Mouse (Mus musculus) retina, postnatal 7 days (tissue): ENCODE results near the gene Pigl.

Experiments used
- DNase-seq: peaks from one replicate; pipeline ENCODE4 v3.0.0-alpha.2; 2012; ENCODE audit warnings: low read depth, low spot score

The Pigl gene

DNA sequence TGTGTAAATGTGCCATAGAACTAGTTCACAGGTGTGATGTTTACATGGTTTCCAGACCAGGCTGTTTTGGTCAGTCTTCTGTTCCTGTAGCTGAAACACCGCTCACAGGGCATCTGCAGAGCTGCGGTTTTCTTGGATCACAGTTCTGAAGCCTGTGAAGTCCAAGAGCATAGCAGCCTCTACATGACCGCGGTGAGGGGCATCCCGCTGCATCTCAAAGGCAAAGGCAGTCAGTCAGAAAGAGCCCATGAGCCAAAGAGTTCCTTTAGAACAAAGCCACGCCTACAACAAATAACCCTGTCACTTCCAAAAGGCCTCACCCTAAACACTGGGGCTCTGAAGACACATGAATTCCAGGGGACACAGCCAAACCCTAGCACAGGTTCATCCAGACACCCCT is 55.1 kb downstream of the Pigl start:
- DNase-seq: no peak

DNA sequence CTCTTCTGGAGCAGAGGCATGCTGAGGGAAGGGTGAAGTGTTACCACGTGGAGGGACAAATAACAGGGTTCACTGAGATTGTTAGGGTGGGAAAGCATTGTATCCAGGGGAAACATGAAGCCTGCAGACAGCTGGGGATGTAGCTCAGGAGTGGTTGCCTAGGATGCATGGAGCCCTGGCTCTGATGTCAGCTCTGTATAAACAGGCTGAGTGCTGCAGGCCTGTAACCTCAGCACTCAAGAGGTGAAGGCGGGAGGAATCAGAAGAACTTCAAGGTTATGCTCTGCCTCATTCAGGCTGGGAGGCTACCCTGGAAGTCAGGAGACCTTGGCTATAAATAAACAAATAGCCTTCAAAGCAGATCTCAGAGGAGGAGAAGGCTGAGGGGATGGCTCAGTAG is 60.7 kb downstream of the Pigl start:
- no peak for DNase-seq

DNA sequence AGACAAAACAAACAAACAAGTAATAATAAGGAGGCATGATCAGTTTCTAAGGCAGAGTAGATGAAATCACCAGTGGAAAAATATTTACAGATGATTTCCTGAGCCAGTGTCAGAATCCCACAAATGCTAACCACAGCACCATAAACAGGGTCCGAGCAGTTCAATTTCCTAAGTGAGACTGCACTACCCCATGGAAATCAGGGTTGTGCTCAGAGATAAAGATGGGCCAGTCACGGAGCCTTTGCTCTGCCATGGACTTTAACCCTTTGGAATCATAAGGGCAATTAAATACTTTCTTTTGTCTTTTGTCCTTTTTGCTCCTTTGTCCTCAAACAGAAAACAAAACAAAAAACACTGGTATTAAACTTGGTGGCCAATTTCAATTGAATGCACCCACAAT is 64.0 kb downstream of the Pigl start:
- DNase-seq: no peak

DNA sequence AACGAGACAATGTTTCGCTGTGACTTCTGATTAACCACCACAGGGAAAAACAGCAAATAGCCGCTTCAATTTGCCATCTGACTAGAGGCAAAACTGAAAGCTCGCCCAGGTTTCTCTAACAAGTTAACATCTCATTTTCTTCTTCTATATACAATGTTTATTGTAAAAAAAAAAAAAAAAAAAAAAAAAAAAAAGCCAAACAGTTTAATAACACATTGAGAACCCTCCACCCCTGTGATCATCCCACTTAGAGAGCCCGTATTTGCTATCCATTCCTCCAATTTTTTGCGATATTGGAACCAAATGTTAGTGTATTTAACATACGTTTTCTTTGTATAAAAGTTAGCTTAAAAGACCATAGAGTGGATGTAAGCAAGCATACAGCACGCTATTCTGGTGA is 78.8 kb downstream of the Pigl start:
- DNase-seq: no peak

DNA sequence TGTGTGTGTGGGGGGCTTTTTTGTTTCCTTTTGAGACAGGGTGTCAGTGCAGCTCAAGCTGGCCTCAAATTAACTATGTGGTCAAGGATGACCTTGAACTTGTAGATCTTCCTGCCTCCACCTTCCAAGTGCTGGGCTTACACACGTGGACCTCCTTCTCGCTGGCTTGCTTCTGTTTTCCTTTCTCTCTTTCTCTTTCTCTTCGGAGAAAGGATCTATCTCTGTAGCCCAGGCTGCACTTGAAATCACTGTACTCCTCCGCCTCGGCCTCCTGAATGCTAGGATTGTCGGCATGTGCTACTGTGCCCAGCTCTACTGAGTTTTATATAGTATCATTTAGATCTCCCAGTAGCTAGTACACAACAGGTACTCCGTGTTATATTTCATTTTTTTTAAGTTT is 79.3 kb downstream of the Pigl start:
- no peak for DNase-seq

DNA sequence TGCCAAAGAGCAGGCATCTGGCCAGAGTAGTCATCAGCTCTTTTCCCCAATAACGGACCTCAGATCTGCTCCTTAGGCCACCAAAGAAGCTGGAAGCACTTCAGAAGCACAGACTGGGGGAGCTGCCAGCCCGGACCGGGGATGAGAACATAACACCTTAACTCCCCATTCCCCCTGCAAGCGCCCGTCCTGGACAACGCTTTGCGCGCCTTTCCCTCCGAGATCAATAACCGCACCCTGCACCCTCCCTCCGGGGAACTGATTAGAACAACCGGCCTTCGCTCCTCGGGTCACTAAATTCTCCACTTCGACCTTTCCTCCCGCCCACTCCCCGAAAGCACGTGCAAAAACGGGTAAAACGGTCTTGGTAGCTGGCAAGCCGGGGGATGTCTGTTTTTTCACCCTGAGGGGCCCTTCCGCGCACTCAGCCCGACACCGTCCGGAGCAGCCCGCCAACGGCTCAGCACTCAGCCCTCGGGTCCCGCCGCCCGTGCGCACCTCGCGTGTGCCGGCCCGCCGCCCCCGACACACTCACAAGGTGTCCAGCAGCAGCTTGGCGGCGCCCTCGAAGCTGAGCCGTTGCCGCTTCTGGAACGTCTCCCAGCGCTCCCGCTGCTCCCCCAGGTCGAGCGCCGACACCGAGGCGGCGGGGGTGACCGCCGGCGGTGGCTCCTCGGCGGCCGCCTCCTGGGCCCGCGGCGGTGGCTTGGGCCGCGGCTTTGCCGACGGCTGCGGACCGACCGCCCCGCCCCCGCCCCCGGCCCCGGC is 80.2 kb downstream of the Pigl start:
- no peak for DNase-seq

DNA sequence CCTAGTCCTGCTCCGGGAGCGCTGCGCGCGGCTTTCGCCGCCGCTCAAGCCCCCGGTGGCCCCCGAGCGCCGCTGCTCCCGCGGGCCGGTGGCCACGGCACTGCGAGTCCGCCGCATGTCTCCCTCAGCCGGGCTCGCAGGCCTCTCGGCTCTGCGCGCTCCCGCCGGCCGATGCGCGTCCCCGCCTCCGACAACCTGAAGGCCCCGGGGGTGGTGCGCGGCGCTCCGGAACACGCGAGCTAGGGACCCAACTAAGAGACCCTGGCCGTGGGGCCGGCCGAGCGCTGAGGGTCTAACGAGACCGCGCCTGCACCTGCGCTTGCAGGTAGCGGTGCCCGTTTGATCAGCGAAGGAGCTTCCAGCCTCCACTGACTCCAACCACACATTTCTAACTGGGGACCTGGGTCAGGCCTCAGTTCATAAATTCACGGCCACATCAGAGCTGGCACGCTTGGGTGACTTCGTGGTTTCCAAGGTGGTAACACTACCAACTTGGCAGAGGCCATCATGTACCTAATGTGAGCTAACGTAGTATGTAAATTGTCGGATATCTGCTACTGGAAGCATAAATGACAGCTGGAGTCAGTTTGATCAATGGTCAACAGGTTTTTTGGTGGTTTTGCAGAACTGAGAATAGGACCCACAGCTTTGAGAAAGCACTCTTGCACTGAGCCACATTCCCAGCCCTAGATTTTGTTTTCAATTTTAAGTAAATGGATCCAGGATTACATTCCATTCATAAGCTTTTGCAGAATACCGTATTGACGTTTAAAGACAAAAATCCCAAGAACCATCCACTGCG is 81.0 kb downstream of the Pigl start, which contains the start of gene Cenpv:
Gene Cenpv (minus strand): TSS at position 173 of the 802 bp plus-strand sequence.
- DNase-seq: no peak

DNA sequence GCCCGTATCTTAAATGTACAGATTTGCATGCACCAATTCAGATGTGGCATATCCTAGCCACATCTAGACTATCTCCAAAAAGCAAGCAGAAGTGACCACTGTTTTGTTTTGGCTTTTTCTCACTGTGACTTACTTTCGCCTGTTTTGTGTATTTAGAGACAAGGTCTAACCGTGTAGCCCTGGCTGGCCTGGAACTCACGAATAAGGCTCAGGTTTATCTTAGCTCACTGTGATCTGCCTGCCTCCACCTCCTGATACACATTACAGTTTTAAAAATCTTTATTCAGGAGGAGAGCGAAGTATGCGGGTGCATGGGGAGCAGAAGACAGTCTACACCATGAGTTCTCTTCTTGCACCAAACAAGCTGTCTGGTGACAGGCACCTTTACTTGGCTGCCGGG is 81.9 kb downstream of the Pigl start:
- no peak for DNase-seq

DNA sequence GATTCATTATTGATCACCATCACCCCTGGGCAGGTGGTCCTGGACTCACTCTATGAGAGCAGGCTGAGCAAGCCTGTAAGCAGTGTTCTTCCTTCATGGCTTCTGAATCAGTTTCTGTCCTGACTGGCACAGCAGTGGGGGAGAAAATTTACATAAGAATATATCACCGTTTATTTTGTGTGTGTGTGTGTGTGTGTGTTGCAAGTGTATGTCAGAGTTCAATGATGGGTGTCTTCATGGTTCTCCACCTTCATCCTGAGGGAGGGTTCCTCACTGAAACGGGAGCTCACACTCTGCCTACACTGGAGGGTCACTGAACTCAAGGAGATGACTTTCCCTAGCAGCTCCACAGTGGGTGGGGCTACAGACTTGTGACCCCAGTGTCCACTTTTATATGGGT is 82.7 kb downstream of the Pigl start:
- DNase-seq: no peak

DNA sequence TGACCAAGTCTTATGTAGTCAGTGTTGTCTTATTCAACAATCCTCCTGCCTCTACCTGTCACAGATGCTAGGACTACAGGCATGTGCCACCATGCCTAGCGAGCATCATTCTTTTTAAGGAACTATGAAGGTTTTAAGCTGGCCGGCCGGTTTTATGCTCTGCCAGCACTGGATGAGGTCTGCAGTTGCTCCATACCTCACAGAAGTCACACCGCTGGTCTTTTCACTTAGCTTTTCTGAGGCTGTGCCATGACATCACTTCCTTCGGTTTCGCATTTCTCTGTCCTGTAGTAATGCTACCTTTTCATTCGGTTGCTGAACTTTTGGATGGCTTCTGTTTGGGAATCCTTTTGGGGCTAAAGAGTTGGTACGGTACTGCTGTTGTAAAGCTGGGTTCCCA is 83.3 kb downstream of the Pigl start:
- DNase-seq: no peak

DNA sequence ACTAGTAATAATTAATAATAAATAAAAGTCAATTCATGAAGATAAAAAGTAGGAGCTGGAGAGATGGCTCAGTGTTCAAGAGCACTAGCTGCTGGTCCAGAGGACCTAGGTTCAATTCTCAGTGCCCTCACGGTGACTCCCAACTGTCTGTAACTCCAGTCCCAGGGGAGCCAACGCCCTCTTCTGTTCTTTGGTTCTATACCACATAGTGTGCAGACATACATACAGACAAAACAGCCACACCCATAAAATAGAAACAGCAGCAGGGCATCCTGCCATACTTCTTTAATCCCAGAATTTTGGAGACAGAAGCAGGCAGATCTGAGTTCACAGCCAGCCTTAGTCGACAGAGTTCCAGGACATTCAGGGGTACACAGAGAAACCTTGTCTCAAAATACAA is 85.7 kb downstream of the Pigl start:
- no peak for DNase-seq

DNA sequence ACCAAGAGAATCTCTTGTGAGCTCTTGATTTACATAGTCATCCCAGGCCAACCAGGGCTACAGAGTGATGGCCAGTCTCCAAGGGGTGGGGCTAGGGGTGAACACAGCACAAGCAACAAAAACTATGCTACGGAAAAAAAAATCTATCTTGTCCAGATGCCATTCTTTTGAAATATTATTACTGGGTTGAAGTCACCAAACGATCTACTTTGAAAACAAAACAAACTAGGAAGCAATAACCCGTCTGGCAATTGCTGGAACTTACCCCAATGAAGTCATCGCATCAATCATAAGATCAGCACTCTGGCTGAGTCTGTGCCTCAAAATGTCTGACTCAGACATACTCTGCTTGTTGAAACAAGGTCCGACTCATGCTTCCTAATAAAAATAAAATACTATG is 91.5 kb downstream of the Pigl start:
- DNase-seq: no peak

DNA sequence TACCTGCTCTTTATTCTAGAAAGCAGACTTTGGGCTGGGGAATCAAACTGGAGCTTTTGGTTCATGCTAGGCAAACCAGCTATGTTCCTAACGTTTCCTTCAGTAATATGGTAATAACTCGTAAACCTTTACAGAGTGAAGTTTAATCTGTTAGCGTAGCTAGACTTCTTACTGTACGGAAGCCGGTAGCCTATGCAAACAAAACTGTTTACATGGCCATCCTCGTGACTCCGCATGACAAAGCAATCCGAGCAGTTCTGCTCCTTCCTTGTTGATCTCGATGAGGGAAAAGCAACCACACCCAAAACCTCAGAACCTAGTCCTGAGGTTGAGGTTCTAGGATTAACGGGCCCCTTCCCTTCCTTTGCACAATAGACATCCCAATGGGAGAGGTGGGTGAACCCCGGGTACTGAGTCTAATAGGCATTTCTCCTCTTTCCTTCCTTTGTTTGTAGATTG is 92.0 kb downstream of the Pigl start:
- no peak for DNase-seq

DNA sequence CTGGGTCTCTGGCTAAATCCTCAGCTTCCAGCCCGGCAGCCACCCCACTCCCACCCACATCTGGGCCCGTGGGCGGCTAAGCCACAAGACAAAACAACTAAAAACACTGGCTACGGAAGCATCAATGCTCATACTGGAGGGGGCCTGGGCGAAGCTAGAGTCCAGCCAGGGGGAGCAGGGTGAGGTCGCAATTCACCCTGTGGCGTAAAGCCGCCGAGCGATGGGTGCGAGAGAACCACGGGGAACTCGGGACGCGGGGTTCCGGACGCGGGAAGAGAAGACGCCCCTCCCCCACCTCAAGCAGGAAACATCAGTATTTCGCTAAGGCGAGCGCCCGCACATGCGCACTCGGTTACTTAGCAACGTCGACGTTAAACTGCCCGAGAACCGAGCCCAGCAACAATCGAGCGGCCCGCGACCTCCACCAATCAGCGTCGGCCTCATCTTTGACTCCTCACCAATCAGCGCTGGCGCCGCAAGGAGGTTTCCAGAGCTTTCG is 92.5 kb downstream of the Pigl start, which contains the start of gene Ubb:
Gene Ubb (plus strand): TSS at position 445 of the 499 bp plus-strand sequence.
- DNase-seq: peak; percentile 99

DNA sequence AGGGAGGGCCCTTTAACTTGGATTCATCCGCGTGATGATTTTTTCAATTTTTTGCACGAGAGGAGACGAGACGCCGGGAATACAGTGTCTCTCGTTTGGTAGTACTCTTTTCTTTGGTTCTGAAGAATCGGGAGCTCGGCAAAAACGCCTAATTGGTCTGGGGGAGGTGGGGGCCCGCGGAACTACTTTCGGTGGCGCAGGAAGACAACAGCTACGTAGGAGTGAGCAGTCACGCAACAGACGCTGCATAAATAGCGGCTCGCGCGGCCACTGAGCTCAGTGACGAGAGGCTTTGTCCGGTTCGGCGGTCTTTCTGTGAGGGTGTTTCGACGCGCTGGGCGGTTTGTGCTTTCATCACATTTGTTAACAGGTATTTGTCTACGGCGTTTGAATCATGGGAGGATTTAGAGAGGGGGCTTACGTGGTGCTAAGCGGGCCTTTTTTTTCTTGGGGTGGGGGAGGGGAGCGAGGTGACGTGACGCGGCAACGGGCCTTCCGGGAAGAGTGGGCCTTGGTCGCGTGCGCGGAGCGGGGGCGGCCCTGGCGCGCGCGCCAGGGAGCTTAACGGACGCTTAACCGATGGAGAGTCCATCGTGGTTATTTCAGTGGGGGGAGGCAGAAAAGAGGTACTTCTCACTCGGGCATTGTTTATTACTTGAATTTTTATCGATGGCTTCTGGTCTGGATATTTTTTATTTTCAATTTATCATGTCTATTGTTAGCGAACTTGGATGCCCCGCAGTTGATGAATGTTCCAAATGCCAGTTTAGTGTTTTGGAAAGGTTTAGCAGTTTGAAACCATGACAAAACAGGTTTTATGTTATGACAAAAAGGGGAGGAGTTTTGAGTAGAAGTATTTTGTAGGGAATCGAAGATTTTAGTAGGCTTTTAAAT is 93.2 kb downstream of the Pigl start:
- peak; percentile 92 for DNase-seq

DNA sequence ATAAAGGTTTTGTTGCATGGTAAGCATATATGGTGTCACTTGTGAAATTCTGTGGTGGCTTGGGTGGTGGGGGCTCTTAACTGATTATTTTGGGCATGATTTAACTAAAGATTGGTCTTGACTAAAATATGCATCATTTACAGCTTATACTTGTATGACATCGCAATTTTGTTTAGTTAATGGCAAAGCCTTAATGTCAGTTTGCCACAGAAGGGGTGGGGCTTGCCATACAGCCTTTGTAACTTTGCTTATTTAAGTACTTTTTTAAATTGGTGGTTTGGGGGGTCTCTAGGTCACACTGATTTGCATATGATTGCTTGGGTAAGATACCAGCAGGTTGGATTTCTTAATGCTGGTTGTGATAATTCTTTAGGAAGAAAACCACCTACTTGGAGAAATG is 94.9 kb downstream of the Pigl start:
- DNase-seq: no peak

DNA sequence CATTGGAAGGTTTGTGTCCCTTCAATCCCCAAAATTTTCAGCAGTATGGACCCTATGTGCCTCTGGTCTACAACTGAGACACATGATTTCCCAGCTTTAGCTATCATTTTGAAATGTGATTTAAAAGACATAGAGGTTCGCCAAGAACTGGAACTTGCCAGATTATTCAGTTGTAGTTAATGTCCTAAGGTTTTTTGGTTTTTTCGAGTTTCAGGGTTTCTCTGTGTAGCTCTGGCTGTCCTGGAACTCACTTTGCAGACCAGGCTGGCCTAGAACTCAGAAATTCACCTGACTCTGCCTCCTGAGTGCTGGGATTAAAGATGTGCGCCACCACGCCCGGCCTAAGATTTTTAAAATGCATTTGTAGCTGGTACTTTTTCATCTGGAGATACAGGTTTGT is 95.4 kb downstream of the Pigl start:
- no peak for DNase-seq

DNA sequence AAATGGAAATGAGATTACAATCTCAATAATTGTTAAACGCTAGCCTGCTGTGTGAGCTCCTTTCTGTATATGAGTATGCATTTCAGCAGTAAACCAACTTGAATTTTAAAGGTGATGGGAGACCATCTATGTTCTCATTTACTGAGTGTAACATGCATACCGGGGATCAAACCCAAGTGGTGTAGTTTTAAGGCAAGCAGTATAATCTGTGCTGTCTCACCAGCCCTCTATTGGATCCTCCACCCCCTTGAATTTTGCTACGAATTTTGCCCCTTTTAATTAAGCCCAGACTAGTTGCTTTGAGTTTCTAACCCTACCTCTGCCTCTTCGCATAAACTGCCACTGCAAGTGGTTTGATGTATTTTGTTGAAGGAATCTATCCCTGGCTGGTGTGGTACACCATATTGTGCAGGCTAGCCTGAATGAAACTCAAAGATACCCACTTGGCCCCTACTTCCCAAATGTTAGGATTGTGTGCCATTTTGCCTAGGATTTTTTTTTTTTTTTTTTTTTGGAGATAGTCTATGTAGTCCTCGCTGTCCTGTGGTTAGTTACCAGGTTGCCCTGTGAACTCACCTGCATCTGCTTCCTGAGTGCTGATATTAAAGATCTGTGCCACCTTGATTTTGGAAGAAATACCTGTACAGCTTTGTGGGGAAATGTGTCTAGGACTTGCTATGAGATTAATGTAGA is 96.0 kb downstream of the Pigl start:
- no peak for DNase-seq

DNA sequence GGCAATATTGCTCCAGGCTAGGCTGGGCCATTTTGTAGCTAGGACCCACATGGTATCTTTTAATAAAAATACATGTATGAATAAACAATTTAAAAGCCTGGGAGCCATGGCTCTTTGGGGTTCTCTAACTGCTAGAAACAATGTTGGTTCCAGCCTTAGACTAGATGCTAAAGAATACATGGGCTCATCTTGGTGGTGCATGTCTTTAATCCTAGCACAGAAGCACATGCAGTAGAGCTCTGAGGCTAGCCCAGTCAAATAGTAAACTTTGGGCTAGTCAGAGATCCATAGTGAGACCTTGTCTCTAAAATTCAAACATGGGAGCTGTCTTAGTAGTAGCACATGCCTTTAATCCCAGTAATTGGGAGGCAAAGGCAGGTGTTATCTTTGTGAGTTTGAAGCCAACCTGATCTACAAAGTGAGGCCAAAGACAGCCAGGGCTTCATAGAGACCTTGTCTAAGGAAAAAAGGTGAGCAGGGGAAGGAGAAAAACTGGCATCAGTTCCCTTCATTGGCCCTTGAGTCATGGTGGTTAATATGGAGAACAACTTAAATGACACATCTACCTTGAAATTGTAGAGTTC is 96.8 kb downstream of the Pigl start:
- DNase-seq: no peak

DNA sequence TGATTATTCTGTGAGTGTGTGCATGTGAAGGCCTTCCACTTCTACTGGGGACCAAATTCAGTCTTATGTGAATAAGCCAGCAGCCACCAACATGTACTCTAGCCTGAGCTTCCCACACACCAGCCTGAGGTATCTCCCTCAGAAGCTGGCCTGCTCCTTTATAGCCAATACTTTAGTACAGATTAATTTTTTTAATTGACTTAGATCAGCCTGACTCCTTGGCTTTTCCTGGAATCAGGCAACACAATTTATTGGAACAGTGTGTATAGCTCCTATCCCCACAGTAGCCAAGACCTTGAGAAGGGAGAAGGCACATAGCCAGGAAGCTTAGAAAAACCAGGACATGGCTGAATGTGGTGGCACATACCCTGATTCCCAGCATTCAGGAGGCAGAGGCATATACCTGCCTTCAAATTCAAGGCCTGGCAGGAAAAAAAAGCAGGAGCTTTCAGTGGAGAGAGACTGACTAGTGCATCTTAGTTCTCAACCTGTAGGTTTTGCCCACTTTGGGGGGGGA is 97.7 kb downstream of the Pigl start:
- DNase-seq: no peak

DNA sequence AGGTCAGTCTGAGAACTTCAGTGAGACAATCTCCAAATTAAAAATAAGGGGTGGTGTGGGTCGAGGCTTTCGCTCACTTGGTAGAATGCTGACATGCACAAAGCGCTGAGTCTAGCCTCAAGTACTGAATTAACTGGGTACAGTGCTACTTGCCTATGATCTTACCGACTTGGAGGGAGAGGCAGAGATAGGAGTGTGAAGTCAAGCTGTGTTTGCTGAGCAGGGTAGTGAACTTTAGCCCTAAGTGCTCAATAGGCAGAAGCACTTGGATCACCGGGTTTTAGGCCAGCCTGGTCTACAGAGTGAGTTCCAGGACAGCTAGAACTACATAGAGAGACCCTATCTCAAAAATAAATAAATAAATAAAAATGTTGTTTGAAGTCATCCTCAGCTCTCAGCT is 98.9 kb downstream of the Pigl start:
- no peak for DNase-seq
